Mouse (Mus musculus) intestine, embryonic 14.5 days (tissue): ENCODE measurements at regions not wholly inside any gene's neighbourhood (a gene's known extent, or its start where the extent isn't known, plus 50 kb on each side); places are given as distances from the start of the nearest gene placed in this dataset.

Experiments used
- ATAC-seq: fragments of 200-750 bp; cut with Nextera tagmentation; replicated peaks from 2 replicates; pipeline ENCODE4 v1.8.0; 2017; ENCODE audit warnings: low read depth, moderate number of reproducible peaks, moderate TSS enrichment, moderate library complexity; ENCODE audit not compliant: low FRiP score, low TSS enrichment
- DNase-seq: peaks from one replicate; pipeline ENCODE4 v3.0.0-alpha.2; 2018; ENCODE audit warnings: low spot score
- H3K27ac ChIP-seq: fragments of 300-500 bp; sonication (generic); 2 replicates; pipeline ENCODE4 v1.5.1; 2014; ENCODE audit warnings: low read depth, mild to moderate bottlenecking, control low read depth
- H3K27me3 ChIP-seq: fragments of 300-500 bp; sonication (generic); replicated peaks from 2 replicates; pipeline ENCODE4 v1.6.1; 2014; ENCODE audit warnings: low read length, control low read depth; ENCODE audit not compliant: control insufficient read depth, insufficient read depth
- H3K36me3 ChIP-seq: fragments of 300-500 bp; sonication (generic); 2 replicates; pipeline ENCODE4 v1.6.1; 2014; ENCODE audit warnings: low read length, control low read depth; ENCODE audit not compliant: control insufficient read depth, insufficient read depth
- H3K4me1 ChIP-seq: fragments of 300-500 bp; sonication (generic); replicated peaks from 2 replicates; pipeline ENCODE4 v1.6.1; 2014; ENCODE audit warnings: low read length, control low read depth, mixed read lengths; ENCODE audit not compliant: control insufficient read depth, insufficient read depth
- H3K4me2 ChIP-seq: fragments of 300-500 bp; sonication (generic); 2 replicates; pipeline ENCODE4 v1.6.1; 2014; ENCODE audit warnings: low read length
- H3K4me3 ChIP-seq: fragments of 300-500 bp; sonication (generic); 2 replicates; pipeline ENCODE4 v1.5.1; 2014; ENCODE audit warnings: low read depth, low read length, control low read depth, mixed read lengths
- H3K9ac ChIP-seq: fragments of 300-500 bp; sonication (generic); 2 replicates; pipeline ENCODE4 v1.6.1; 2014; ENCODE audit warnings: mild to moderate bottlenecking, low read length
- H3K9me3 ChIP-seq: fragments of 300-500 bp; sonication (generic); 2 replicates; pipeline ENCODE4 v1.6.1; 2016; ENCODE audit warnings: low read length, control low read depth; ENCODE audit not compliant: control insufficient read depth
- WGBS: fragments of 180-500 bp; shearing (Covaris S2); extraction: QIAGEN DNeasy Blood & Tissue Kit; methylation state at CpG from one replicate; pipeline ENCODE4 v1.1.7; 2014; 5-methylcytosine and 5-hydroxymethylcytosine counted together

DNA sequence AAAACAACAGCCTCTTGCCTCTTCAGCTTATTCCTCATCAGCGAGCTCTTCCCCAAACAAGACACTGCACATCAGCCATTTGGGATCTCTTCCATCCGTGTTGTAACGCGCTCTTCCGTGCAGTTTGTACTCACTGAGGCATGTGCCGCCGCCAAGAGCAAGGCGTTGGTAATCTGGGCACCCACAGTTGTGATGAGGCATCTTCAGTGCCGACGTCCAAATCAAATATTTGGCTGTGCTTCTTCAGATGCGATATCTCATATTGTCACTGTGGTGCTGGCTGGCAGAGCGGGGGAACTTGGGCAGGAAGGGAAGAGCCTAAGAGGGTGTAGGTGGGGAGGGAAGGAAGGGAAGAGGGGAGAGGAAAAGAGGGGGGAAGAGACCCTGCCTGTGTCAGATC lies 439.2 kb downstream of the Tmem182 start:
- H3K27ac ChIP-seq: no peak overlapping the region
- no peaks in the 10 kb centered on the region for H3K9me3 ChIP-seq
- H3K27me3 ChIP-seq: no peaks in the 10 kb centered on the region
- no peak for ATAC-seq
- no peak overlapping the region for H3K4me3 ChIP-seq
- no peaks in the 10 kb centered on the region for H3K4me1 ChIP-seq
- no peaks in the 10 kb centered on the region for H3K36me3 ChIP-seq
- DNase-seq: no peak
- 91% methylated on average over 12 of the region's 12 CpGs for WGBS
- H3K9ac ChIP-seq: no peak overlapping the region
- H3K4me2 ChIP-seq: no peak overlapping the region

DNA sequence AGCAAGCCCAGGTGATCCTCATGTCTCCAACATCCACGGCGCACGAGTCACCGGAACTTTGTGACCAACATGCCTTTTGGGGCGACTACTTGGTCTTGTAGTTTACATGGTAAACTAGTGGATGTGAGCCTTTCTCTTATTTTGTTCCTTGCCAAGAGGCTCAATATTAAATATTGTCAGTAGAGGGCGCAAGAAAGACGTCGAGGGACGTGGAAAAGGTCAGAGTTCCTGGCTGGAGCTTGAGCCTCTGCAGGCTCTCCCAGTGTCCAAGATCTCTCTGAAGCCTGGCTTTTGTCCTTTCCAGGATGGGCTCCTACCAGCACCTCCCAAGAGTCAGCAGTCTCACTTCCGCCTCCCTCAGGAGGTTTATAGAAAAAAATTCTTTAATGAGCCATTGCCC lies 458.8 kb downstream of the Tmem182 start:
- H3K4me3 ChIP-seq: no peak overlapping the region
- ATAC-seq (no peak), DNase-seq (no peak)
- no peak overlapping the region for H3K4me2 ChIP-seq
- 43% methylated on average over 10 of the region's 10 CpGs for WGBS
- H3K9me3 ChIP-seq: no peaks in the 10 kb centered on the region
- H3K27ac ChIP-seq: no peak overlapping the region
- H3K27me3 ChIP-seq: no peaks in the 10 kb centered on the region
- H3K36me3 ChIP-seq: no peaks in the 10 kb centered on the region
- H3K4me1 ChIP-seq: no peaks in the 10 kb centered on the region
- H3K9ac ChIP-seq: no peak overlapping the region

DNA sequence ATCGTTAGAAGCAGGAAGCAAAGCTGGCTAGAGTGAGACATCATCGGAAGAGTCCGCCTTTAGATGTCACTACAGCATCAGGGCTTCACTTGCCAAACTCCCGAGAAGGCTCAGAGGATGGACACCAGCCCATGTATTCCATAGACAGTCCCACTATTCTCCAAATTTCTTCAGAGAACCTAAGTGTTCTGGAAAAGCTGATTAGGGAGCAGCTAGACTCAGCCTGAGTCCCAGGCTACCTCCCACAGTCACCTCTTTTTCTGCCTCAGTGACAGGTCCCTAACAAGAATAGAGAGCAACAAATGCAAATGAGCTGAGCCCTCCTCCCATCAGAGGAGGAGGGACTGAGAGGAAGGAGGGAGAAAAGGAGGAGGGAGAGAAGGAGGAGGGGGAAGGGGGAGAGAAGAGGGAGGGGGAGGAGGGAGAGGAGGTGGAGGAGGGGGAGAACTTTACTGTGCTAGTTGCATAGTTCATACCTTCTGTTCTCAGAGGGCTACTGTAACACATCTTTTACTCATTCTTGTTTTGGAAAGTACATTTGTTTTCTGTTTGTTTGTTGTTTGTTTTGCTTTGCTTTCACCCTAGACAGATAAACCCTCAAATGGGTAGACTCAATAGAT lies 465.8 kb downstream of the Tmem182 start:
- ATAC-seq (no peak), DNase-seq (no peak)
- no peak overlapping the region for H3K4me2 ChIP-seq
- H3K27me3 ChIP-seq: 0 out of 2 replicates have a peak, but pooled peaks cover 3% of the 10 kb centered on the region
- 28% methylated on average over 4 of the region's 4 CpGs for whole genome bisulfite sequencing
- no peaks in the 10 kb centered on the region for H3K9me3 ChIP-seq
- H3K9ac ChIP-seq: no peak overlapping the region
- no peak overlapping the region for H3K27ac ChIP-seq
- H3K4me3 ChIP-seq: no peak overlapping the region
- H3K4me1 ChIP-seq: no peaks in the 10 kb centered on the region; the same call in 1 of the 2 replicates
- no peaks in the 10 kb centered on the region for H3K36me3 ChIP-seq

DNA sequence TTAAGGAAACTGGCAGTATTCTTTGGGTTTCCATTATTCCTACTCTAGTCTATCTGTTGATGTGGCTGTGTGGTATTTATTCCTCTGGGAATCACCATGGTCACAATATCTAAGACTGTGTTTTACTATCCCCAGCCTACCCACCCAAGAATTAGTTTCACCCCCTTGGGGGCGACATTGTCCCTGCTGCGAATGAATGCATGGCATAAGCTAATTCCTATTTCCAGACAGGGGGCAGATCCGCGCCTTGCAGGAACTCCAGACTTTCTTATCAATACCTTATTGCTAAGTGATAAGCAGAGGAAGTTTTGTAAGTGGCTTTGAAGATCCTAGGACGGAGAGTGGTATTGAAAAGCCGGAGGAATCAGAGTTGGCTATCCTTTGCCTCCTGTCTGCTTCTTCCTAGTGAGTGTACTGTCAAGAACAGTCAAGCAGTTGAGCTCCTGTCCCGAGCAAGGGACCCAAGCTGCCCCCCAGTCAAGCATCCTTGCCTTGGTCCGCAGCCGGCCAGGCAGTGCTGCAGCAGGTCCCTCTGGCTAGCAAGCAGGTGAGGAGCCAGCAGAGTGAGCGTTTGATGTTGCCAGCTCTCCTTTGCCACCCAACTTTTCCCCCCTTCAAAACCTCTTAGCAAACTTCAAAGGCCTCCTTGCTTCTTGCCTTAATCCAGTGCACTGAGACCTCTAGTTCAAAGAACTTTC lies 469.3 kb downstream of the Tmem182 start:
- H3K4me2 ChIP-seq: peak overlapping the region; percentile 28; the same call in 1 of the 2 replicates
- no peak overlapping the region for H3K9ac ChIP-seq
- no peaks in the 10 kb centered on the region for H3K9me3 ChIP-seq
- H3K4me3 ChIP-seq: no peak overlapping the region
- ATAC-seq (no peak), DNase-seq (no peak)
- H3K36me3 ChIP-seq: no peaks in the 10 kb centered on the region
- 13% methylated on average over 10 of the region's 10 CpGs for WGBS
- H3K27me3 ChIP-seq: 0 out of 2 replicates have a peak, but pooled peaks cover 3% of the 10 kb centered on the region
- no peaks in the 10 kb centered on the region; the same call in 1 of the 2 replicates for H3K4me1 ChIP-seq
- no peak overlapping the region for H3K27ac ChIP-seq

DNA sequence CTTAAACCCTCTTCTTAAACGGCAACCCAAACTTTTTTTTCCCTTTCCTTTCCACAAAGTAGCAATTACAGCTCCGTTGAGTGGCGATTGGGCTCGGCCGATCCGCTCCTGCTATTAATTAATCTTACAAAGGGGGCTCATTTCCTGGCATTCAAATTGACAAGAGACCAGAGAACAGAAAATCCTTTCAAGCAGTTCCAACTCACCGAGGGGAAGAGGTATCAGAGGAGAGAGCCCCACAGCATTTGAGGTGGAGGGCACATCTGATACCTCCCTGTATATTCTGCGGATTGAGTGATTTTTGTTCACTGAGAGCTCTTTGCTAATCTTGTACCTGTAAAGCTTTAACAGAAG lies 469.8 kb downstream of the Tmem182 start:
- Histone ChIP-seq H3K4me3 (no peak overlapping the region), H3K27ac (no peak overlapping the region), H3K36me3 (no peaks in the 10 kb centered on the region), H3K4me2 (peak overlapping the region; percentile 28; the same call in 1 of the 2 replicates), H3K4me1 (no peaks in the 10 kb centered on the region; the same call in 1 of the 2 replicates), H3K9me3 (no peaks in the 10 kb centered on the region), H3K9ac (no peak overlapping the region), H3K27me3 (0 out of 2 replicates have a peak, but pooled peaks cover 3% of the 10 kb centered on the region)
- DNase-seq (no peak), ATAC-seq (no peak)
- whole genome bisulfite sequencing: 10% methylated on average over 8 of the region's 8 CpGs

DNA sequence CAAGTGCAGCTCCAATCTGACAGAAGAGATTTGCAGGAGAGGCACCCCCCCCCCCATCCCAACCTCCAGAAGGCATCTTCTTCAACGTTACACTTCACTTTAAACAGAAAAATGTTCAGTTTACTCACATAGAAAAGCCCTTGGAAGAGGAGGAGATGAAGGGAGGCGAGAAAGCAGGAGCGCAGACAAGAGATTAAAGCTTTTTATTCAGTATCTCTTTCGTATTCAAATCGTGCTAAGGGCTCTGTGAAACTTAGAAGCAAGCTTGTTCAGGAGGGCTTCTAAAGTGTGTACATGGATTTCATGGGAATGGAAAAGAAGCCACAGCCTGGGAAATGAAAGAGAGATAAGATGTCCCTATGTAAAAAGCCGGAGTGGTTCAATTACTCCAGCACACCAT lies 470.2 kb downstream of the Tmem182 start:
- Histone ChIP-seq H3K4me1 (no peaks in the 10 kb centered on the region; the same call in 1 of the 2 replicates), H3K4me3 (no peak overlapping the region), H3K9me3 (no peaks in the 10 kb centered on the region), H3K36me3 (no peaks in the 10 kb centered on the region), H3K27me3 (0 out of 2 replicates have a peak, but pooled peaks cover 3% of the 10 kb centered on the region), H3K27ac (no peak overlapping the region), H3K4me2 (peak overlapping the region; percentile 28; the same call in 1 of the 2 replicates), H3K9ac (no peak overlapping the region)
- ATAC-seq (no peak), DNase-seq (no peak)
- WGBS: 36% methylated on average over 6 of the region's 6 CpGs

DNA sequence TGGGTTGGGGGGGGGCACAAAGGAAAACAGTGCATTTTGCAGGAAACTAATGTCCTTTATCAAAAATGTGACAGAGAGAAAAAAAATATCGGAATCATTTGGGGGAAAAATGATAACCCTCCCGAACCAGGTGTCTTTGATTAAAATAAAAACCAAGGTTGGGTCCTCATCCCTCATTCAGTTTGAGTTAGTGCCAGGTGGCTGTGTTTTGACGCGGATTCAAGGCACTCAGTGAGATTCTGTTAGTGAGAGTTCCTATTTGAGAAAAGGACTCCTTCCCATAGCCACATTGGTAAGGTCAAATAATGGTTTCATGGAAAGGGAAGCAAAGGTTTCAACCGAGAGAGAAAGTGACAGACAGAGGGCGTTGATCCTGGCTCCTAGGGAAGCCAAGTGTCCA lies 470.9 kb downstream of the Tmem182 start:
- no peak overlapping the region for H3K9ac ChIP-seq
- no peak overlapping the region for H3K4me2 ChIP-seq
- no peaks in the 10 kb centered on the region for H3K9me3 ChIP-seq
- 0 out of 2 replicates have a peak, but pooled peaks cover 3% of the 10 kb centered on the region for H3K27me3 ChIP-seq
- no peak for DNase-seq
- 61% methylated on average over 6 of the region's 6 CpGs for WGBS
- no peaks in the 10 kb centered on the region for H3K36me3 ChIP-seq
- ATAC-seq: no peak
- no peaks in the 10 kb centered on the region; the same call in 1 of the 2 replicates for H3K4me1 ChIP-seq
- no peak overlapping the region for H3K4me3 ChIP-seq
- no peak overlapping the region for H3K27ac ChIP-seq

DNA sequence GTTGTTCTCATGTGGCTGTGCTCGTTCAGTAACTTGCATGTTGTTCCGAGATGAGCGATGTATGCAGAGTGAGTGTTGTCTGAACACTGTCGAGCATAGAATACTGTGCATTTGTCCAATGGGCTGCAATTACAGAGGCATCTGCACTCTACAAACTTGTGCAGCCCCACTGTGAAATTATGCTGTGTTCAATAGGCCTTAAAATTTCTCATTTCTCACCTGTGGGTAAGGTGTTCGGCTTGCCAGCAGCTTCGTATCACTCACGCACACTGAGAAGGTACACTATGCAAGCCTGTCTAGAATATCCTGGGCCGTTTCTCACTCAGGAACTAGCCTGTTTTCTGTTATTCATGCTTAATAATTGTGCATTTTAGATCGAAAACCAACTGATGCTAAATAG lies 479.8 kb downstream of the Tmem182 start:
- H3K27me3 ChIP-seq: no peaks in the 10 kb centered on the region
- no peak overlapping the region for H3K4me3 ChIP-seq
- no peak overlapping the region for H3K4me2 ChIP-seq
- no peak overlapping the region for H3K9ac ChIP-seq
- H3K36me3 ChIP-seq: no peaks in the 10 kb centered on the region
- no peak for ATAC-seq
- no peak for DNase-seq
- H3K4me1 ChIP-seq: no peaks in the 10 kb centered on the region
- no peak overlapping the region for H3K27ac ChIP-seq
- H3K9me3 ChIP-seq: no peaks in the 10 kb centered on the region
- WGBS: 87% methylated on average over 9 of the region's 9 CpGs

DNA sequence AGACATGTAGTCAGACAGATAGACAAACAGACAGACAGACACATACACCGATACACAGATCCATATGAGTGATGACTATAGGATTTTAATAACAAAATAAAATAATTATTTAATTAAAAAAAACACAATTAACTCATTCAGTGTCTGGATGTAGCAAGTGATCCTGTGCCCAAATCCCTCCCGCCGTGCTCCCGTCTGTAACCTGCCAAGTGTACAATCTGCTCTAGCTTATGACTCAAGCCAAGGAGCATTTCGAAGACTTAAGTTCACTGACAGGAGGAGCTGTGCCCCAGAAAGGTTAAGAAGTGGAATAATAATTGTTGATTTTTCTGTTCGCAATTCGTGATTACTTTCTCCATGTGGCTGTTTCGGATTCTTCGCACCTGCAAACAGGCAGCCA lies 480.8 kb downstream of the Tmem182 start:
- ATAC-seq (no peak), DNase-seq (no peak)
- Histone ChIP-seq H3K9me3 (no peaks in the 10 kb centered on the region), H3K27ac (no peak overlapping the region), H3K27me3 (no peaks in the 10 kb centered on the region), H3K4me2 (no peak overlapping the region), H3K4me1 (no peaks in the 10 kb centered on the region), H3K4me3 (no peak overlapping the region), H3K9ac (no peak overlapping the region), H3K36me3 (no peaks in the 10 kb centered on the region)
- 90% methylated on average over 9 of the region's 9 CpGs for WGBS
